Mouse (Mus musculus) frontal cortex, postnatal 25 days (tissue): ENCODE results near the gene Frmpd4.
A peak's percentile ranks its signal among the peaks of the same experiment; 100 is the strongest.

Source experiments
- DNase-seq, 2 experiments: peaks; one replicate each; pipeline ENCODE4 v3.0.0; 2022; ENCODE audit warnings: low spot score in 2 of 2

Gene Frmpd4

GRCm38 (mm10) chrX:168124043-168124442 lies 453.0 kb downstream of the Frmpd4 start:
- no peak for DNase-seq

- DNase-seq, result no peak
These were observed 453.5 kb downstream of the Frmpd4 start for GRCm38 (mm10) chrX:168123589-168123965.

GRCm38 (mm10) chrX:168122806-168123588 lies 454.0 kb downstream of the Frmpd4 start:
- peak; percentile 4 to 34 for DNase-seq

GRCm38 (mm10) chrX:168041589-168041988 lies 535.4 kb downstream of the Frmpd4 start:
- DNase-seq, result no peak

- DNase-seq, result no peak
These were observed 556.4 kb downstream of the Frmpd4 start for GRCm38 (mm10) chrX:168020574-168021145.

GRCm38 (mm10) chrX:168017792-168018191 lies 559.2 kb downstream of the Frmpd4 start:
- no peak for DNase-seq

- DNase-seq, result no peak
These were observed 592.2 kb downstream of the Frmpd4 start for GRCm38 (mm10) chrX:167984835-167985234.

GRCm38 (mm10) chrX:167951207-167951606 lies 625.8 kb downstream of the Frmpd4 start:
- no peak for DNase-seq

GRCm38 (mm10) chrX:167909483-167909882 lies 667.5 kb downstream of the Frmpd4 start:
- no peak for DNase-seq

- no peak for DNase-seq
These were observed 676.0 kb downstream of the Frmpd4 start for GRCm38 (mm10) chrX:167901046-167901445.

- DNase-seq, result no peak
These were observed 722.2 kb downstream of the Frmpd4 start for GRCm38 (mm10) chrX:167854821-167855220.

- DNase-seq, result no peak
These were observed 744.5 kb downstream of the Frmpd4 start for GRCm38 (mm10) chrX:167832543-167832942.

GRCm38 (mm10) chrX:167828456-167828855 lies 748.6 kb downstream of the Frmpd4 start:
- no peak for DNase-seq

GRCm38 (mm10) chrX:167817363-167817762 lies 759.7 kb downstream of the Frmpd4 start:
- no peak for DNase-seq

- no peak for DNase-seq
These were observed 766.9 kb downstream of the Frmpd4 start for GRCm38 (mm10) chrX:167810120-167810519.

- DNase-seq, result no peak
These were observed 768.5 kb downstream of the Frmpd4 start for GRCm38 (mm10) chrX:167808572-167808971.

- DNase-seq, result no peak
These were observed 788.3 kb downstream of the Frmpd4 start for GRCm38 (mm10) chrX:167788737-167789136.

GRCm38 (mm10) chrX:167783526-167783925 lies 793.5 kb downstream of the Frmpd4 start:
- no peak for DNase-seq

GRCm38 (mm10) chrX:167719564-167719981 lies 857.5 kb downstream of the Frmpd4 start:
- no peak for DNase-seq

- no peak for DNase-seq
These were observed 857.9 kb downstream of the Frmpd4 start for GRCm38 (mm10) chrX:167719092-167719491.

GRCm38 (mm10) chrX:167654806-167655495 lies 922.1 kb downstream of the Frmpd4 start:
- DNase-seq, result no peak

- no peak for DNase-seq
These were observed 922.8 kb downstream of the Frmpd4 start for GRCm38 (mm10) chrX:167654249-167654648.
